Mouse (Mus musculus) left cerebral cortex, postnatal 25 days (tissue): ENCODE data around the gene Nxnl1. TPM values are rescaled to one million over a fixed set of nuclear protein-coding genes. Genes with fewer than 3 reads are reported as not detected.
"Not testable (repeated sequence)": the region's sequence is repeated elsewhere in the genome, so short reads cannot be mapped to it uniquely, and the experiment has no call there.

Experiments used
- DNase-seq, 2 experiments: peaks; one replicate each; pipeline ENCODE4 v3.0.0; 2022; ENCODE audit warnings: low spot score in 2 of 2, mixed read lengths in 1 of 2
- intact Hi-C: fragments of 180-260 bp; cut with DNase I; formaldehyde crosslinking; loops from one replicate; pipeline ENCODE4 v1.15.1; 2025
- total RNA-seq, 2 experiments: library from RNA; stranded (reverse); gene quantifications; 2 replicates each; pipeline ENCODE4 v1.2.3; 2021

Nxnl1 gene
- total RNA-seq, 2 experiments from 2014 or later: 0.16 TPM; not detected in 1

- intact Hi-C loops: loop anchor here (1.0 to 2.0 kb wide), 3 partner anchors 36 to 100 kb away; no protein-coding TSS in a partner anchor
- no peak for DNase-seq
Observed at GRCm38 (mm10) chr8:71560765-71561164, 5.6 kb downstream of the Nxnl1 start.

GRCm38 (mm10) chr8:71560071-71560470, 6.3 kb downstream of the Nxnl1 start:
- DNase-seq: no peak
- intact Hi-C loops: loop anchor here (2.0 kb wide), 1 partner anchor 73 kb away; no protein-coding TSS in a partner anchor

- no peak for DNase-seq
- intact Hi-C loops: no loop called here
Observed at GRCm38 (mm10) chr8:71558958-71559690, 7.3 kb downstream of the Nxnl1 start.

GRCm38 (mm10) chr8:71558071-71558957, 8.1 kb downstream of the Nxnl1 start, which contains the start of gene Tmem221:
Tmem221 (minus strand) TSS chr8:71558871.
- intact Hi-C loops: no loop called here
- no peak for DNase-seq

GRCm38 (mm10) chr8:71554644-71555043, 11.8 kb downstream of the Nxnl1 start:
- DNase-seq: no peak
- intact Hi-C loops: no loop called here

GRCm38 (mm10) chr8:71554001-71554400, 12.4 kb downstream of the Nxnl1 start:
- intact Hi-C loops: no loop called here
- no peak for DNase-seq

- no peak for DNase-seq
- intact Hi-C loops: no loop called here
Observed at GRCm38 (mm10) chr8:71552770-71553169, 13.6 kb downstream of the Nxnl1 start.

- no peak for DNase-seq
- intact Hi-C loops: no loop called here
Observed at GRCm38 (mm10) chr8:71550754-71551153, 15.6 kb downstream of the Nxnl1 start.

- intact Hi-C loops: no loop called here
- no peak for DNase-seq
Observed at GRCm38 (mm10) chr8:71547590-71547989, 18.8 kb downstream of the Nxnl1 start.

- intact Hi-C loops: no loop called here
- DNase-seq: no peak
Observed at GRCm38 (mm10) chr8:71545053-71545452, 21.3 kb downstream of the Nxnl1 start.

- DNase-seq: no peak
- intact Hi-C loops: loop anchor here (2.0 kb wide), 1 partner anchor 79 kb away; the partner anchor contains the start of gene Mrpl34
Observed at GRCm38 (mm10) chr8:71543755-71544154, 22.6 kb downstream of the Nxnl1 start.

GRCm38 (mm10) chr8:71542632-71543343, 23.6 kb downstream of the Nxnl1 start, which contains the start of gene Mvb12a:
Mvb12a (plus strand) TSS chr8:71542922.
- DNase-seq: peak; percentile 97 to 99
- intact Hi-C loops: loop anchor here (2.0 kb wide), 1 partner anchor 78 kb away; the partner anchor contains the start of gene Mrpl34

GRCm38 (mm10) chr8:71537028-71537867, 29.2 kb downstream of the Nxnl1 start, which contains the start of gene Bst2:
Bst2 (minus strand) TSS chr8:71537456.
- peak; percentile 26 to 39 for DNase-seq
- intact Hi-C loops: no loop called here

- intact Hi-C loops: no loop called here
- DNase-seq: peak in 1 of 2 experiments; percentile 21
Observed at GRCm38 (mm10) chr8:71535663-71536062, 30.7 kb downstream of the Nxnl1 start.

- intact Hi-C loops: no loop called here
Observed at GRCm38 (mm10) chr8:71534263-71534810, 32.1 kb downstream of the Nxnl1 start.

GRCm38 (mm10) chr8:71530735-71531467, 35.5 kb downstream of the Nxnl1 start:
- intact Hi-C loops: not testable (repeated sequence)

More at GRCm38 (mm10) chr8:71534263-71534810, 32.1 kb downstream of the Nxnl1 start:
- DNase-seq: no peak

GRCm38 (mm10) chr8:71528362-71529073, 37.9 kb downstream of the Nxnl1 start:
- intact Hi-C loops: no loop called here
- DNase-seq: no peak

More at GRCm38 (mm10) chr8:71530735-71531467, 35.5 kb downstream of the Nxnl1 start:
- peak in 1 of 2 experiments; percentile 34 for DNase-seq
